Mouse (Mus musculus) brain, embryonic 14.5 days (tissue): ENCODE results near the gene Rasgrf2. TPM values are rescaled to one million over a fixed set of nuclear protein-coding genes. Genes with fewer than 3 reads are reported as not detected.

Experiments
- DNase-seq: peaks from one replicate; pipeline ENCODE4 v3.0.0-alpha.2; 2011; ENCODE audit warnings: low read depth
- CTCF ChIP-seq: fragments of 200-500 bp; IDR thresholded peaks from 2 replicates; pipeline ENCODE4 v1.5.1; 2012; ENCODE audit warnings: inconsistent platforms, mild to moderate bottlenecking, moderate library complexity, borderline replicate concordance; ENCODE audit not compliant: insufficient read depth, insufficient read length; ENCODE audit errors: extremely low read depth
- POLR2A ChIP-seq: fragments of 200-500 bp; IDR thresholded peaks from 2 replicates; pipeline ENCODE4 v1.6.1; 2012; ENCODE audit warnings: mild to moderate bottlenecking, inconsistent platforms, borderline replicate concordance; ENCODE audit not compliant: poor library complexity, insufficient read depth, insufficient read length, severe bottlenecking; ENCODE audit errors: extremely low read depth
- polyA plus RNA-seq: library from polyadenylated mRNA; depleted of rRNA; stranded (reverse); fragments of >200 nt; gene quantifications from 2 replicates; pipeline ENCODE4 v1.2.3, GENCODE M21; 2012

Gene Rasgrf2
- polyA plus RNA-seq, 1 experiment, result 6.9 TPM

DNA sequence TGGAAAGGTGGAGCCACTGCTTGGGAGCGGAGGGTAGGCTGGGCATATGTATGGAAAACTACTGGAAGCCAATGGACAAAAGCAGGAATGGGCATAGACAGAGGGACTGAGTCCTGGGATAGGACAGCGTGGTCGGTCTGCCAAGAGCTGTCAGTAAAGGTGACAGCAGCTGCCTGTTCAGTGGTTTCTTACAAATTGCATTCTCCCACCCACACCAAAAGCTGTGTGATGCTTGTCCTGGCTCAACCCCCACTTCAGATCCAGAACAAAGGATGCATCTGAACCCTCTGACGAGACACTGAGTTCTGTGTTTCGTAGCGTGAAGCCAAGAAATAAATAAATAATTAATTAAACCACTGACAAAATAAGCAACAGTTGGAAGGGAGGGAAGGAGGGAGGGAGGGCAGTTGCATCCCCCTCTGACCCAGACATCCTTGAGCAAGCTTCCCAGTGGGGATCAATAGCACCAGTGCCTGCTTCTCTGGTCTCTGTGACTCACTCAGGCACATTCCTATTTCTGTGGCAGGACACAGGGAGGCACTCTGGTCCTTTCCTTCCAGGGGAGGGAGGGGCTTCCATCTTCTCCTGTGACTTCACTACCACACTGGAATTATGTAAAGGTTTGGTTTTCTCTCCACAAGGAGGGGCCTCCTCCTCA, 215.7 kb downstream of the Rasgrf2 start:
- peak; percentile 81 for DNase-seq
- TF ChIP-seq CTCF, result no peak

DNA sequence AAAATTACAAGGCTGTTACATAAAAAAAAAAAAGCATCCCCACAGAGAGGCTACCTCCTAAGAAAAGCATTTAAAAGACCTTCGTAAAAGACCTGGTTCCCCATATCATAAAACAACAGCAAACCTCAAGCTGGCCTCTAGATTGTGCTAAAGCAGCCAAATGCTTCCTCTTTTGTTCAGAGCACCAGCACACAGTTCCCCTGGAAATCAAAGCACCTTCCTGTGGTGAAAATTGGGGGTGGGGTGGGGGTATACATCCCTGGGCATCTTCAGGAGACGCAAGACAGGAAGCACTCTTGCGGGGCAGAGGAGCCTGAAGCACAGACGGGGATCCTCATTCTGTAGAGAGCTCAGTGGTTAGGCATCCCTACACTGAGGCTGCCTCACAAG, 216.3 kb downstream of the Rasgrf2 start:
- DNase-seq, result no peak
- no peak for TF ChIP-seq POLR2A
- no peak for TF ChIP-seq CTCF

DNA sequence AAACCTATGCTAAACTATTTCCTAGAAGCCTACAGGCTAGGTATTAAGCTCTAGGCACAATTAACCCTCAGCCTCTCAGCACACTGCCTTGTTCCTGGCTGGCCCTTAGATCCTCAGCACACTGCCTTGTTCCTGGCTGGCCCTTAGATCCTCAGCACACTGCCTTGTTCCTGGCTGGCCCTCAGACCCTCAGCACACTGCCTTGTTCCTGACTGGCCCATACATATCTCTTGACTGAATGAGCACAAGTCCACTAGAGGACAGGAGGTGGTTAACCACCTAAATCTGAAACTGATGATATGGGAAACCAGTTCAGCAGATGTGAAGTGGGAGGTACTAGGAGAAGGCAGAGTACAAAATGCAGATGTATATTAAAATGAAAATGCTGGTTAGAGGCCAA, 219.8 kb downstream of the Rasgrf2 start:
- DNase-seq, result no peak
- TF ChIP-seq POLR2A (no peak), CTCF (no peak)

DNA sequence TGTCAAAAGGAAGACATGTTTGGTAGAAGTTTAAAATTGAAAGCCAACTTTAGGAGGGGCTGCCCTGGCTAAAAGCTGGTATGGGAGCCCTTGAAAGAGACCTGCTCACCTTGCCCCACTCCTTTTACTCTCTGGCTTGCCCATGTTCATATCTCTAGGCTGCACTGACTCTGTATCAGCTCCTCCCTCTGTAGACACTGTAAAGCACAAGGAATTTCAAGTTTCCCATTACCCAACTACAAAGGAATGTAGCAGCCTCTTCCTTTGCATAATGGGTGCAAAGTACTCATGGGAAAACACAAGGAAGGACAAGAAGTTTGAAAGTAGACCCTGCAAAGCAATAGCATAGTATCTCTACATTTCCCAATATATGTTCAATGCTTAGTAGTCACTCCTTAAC, 220.2 kb downstream of the Rasgrf2 start:
- TF ChIP-seq POLR2A, result no peak
- TF ChIP-seq CTCF, result no peak

DNA sequence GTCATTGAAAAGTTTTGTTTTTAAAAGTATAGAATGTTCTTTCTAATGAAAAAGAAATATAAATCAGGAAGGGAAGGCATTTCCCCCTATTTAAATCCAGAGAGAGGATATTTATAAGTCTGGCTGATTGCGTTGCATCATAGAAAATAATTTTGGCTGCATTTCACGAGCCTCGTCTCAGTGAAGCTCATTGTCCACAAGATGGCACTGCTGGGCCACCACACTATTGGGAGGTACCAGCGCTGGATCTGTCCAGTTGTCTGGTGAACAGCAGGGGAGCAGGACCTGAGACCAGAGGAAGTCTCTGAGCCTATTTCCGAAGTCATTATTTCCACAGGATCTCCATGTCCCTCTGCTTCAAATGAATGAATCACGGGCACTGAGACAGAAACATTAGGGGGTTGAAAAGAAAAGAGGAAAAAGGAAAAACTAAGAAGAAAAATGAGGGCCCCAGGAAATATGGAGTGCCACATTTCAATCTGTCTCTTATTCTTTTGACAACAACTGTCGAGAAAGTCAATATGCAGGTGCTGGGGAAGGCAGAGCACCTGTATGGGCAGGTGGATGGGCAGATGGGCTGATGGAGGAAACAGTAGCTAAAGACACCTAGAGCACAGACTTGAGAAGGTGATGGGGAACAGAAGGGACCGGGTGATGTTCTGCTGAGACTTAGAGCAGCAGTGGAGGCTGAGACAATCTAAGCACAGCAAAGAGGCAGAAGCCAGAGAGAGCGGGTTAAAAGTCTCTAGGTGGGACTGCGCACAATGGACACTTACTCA, 223.1 kb downstream of the Rasgrf2 start:
- TF ChIP-seq POLR2A, result no peak
- peak; percentile 94 for TF ChIP-seq CTCF
- peak; percentile 92 for DNase-seq

More for the DNA sequence above, 220.2 kb downstream of the Rasgrf2 start:
- DNase-seq, result no peak

DNA sequence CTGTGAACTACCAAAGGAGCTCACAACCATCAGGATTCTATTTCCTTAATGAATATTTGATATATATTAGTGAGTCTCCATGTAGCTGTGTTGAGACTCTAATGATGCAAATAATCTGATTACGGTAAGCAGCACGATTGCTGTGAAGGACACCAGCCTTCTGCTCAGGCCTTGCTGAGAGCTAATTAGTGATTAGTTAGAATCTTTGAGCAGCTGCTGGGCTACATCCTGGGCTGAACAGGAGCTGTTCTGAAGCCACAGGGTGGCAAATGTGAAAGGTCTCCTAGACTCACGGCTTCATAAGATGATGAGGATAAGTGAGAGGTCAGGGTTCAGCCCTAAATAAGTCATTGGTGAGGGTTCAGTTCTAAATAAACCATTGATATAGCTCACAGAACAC, 225.1 kb downstream of the Rasgrf2 start:
- peak; percentile 50 for DNase-seq
- TF ChIP-seq CTCF, result no peak
- TF ChIP-seq POLR2A, result no peak

DNA sequence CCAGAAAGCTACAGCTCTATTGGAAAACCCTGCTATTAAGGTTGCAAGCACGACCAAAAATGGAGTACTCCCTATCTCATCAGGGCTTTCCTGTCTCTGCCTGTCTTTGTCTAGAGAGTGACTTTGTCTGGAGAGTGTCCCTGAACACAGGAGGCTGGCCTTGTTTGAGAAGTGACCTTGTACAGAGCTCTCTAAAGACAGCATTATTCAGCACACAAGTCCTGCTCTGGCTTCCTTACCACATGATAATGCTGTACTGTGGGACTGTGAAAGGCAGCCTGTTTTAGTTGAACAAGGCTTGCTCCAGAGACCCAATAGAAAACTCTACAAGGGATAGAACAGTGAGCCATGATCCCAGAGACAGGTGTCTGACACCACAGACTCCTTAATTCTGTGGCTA, 235.0 kb downstream of the Rasgrf2 start:
- no peak for TF ChIP-seq POLR2A
- DNase-seq, result no peak

DNA sequence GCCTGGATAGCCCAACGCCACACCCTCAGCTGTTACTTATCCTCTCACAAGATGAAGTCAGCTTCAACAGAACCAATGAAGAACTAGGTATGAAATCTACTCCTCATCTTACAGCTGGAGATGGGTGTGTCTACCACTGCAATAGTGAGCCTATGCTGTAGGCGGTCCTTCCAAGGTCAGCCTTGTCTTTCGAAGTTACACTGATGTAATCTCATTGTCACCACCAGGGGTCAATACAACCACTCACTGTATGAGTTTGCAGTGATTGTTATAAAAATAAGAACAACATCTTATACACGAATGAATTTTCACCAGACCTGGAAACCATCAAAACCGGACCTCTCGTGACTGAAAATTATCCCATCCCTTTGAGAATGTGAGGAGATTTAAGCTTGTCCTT, 238.3 kb downstream of the Rasgrf2 start:
- peak; percentile 18 for DNase-seq
- TF ChIP-seq POLR2A (no peak), CTCF (peak; percentile 31; the same call in 1 of the 2 replicates)

DNA sequence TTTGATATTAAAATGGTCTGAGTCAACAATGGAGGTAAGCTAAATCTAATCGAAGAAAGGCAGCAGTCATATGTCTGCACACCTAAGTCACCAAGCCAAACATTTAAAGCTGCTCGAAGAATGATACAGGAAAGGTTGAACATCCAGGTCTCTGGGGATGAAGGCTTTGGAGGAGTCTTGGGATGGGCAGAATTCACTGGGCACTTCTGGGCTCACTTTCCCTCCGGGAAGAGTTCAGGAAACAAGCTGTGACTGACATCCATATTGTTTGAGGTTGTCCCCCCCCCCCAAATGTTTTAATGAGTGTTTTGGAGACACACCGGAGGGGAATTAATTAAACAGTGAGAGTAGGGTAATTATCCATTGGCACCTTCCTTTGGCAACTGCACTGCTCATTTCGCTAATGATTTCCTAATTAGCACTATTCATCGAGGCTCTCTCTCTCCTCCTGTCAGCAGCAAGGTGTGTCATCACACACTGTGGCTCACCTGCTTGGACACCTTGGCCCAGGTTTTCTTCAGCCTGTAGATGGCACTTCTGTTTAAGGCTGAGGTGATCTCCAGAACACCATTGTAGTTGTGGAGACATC, 241.3 kb downstream of the Rasgrf2 start:
- TF ChIP-seq CTCF (no peak), POLR2A (no peak)
- DNase-seq, result peak; percentile 79

DNA sequence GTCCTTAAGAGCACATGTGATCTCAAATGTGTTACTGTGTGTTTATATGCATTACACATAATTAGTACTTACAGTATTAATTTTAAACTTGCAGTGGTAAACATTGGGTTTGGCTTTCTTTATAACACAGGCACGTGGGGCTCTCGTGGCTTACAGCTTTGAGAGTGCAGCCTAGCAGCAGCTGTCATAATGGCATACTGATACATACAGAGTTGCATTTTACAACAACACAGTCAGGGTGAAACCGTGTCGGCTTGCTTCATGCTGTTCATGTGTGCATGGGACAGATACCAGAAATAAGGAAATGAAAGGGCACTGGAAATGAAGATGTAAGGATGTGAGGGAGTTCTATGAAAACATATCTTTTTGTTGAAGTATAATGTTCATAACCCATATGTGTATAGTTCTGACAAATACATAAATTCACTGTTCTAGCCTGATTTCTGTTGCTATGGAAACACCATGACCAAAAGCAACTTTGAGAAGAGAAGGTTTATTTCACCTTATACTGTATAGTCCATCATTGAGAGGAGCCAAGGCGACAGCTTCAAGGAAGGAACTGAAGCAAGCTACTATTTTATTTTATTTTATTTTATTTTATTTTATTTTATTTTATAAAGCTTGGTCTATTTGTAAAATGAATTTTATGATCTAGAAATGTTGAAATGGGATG, 246.6 kb downstream of the Rasgrf2 start:
- TF ChIP-seq POLR2A (no peak), CTCF (no peak)
- peak; percentile 21 for DNase-seq

DNA sequence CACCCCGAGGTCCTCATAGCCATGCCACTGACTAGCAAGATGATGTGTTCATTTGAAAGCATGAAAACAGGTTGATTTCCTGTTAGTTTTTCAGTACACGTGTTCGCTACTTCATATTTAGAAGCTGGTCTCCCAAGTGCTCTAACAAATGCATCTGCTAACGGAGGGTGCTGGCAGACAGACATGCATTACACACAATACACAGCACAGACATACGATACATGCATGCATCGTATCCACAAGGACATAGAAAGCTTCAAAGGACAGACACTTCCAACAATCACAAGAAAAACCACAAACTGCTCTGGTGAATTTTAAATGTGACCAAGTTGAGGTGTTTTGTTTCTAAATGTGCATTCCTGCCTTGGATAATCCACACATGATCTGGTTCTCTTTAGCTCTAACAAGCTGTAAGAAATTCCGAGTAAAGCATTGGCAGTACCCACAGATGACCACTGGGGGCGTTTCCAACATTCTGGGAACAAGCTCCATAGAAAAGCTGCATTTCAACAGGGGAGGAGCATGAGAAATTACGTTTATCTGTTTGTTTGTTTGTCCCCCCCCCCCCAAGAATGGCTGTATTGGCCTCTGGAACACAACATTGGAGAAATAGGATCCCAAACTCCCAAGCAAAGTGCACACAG, 249.5 kb downstream of the Rasgrf2 start:
- TF ChIP-seq CTCF (peak; percentile 77; the same call in 1 of the 2 replicates), POLR2A (no peak)

More for the DNA sequence above, 249.5 kb downstream of the Rasgrf2 start:
- DNase-seq, result peak; percentile 75
